Mouse (Mus musculus) lung, adult 2 months (tissue): ENCODE measurements at regions not wholly inside any gene's neighbourhood (a gene's known extent, or its start where the extent isn't known, plus 50 kb on each side); places are given as distances from the start of the nearest gene placed in this dataset.

ENCODE experiments used
- CTCF ChIP-seq: fragments of 200-500 bp; IDR thresholded peaks from 2 replicates; pipeline ENCODE4 v1.5.1; 2011; ENCODE audit warnings: mild to moderate bottlenecking, low read length, control low read depth; ENCODE audit not compliant: insufficient read depth
- POLR2A ChIP-seq: fragments of 200-500 bp; IDR thresholded peaks from 2 replicates; pipeline ENCODE4 v1.6.1; 2011; ENCODE audit warnings: low read depth, mild to moderate bottlenecking, control low read depth, low read length, borderline replicate concordance; ENCODE audit errors: extremely low read depth

GRCm38 (mm10) chr10:99841167-99841843 lies 81.8 kb upstream of the Csl start:
- TF ChIP-seq CTCF (no peak), POLR2A (no peak)
